Mouse (Mus musculus): ENCODE measurements at regions not wholly inside any gene's neighbourhood (a gene's known extent, or its start where the extent isn't known, plus 50 kb on each side); places are given as distances from the start of the nearest gene placed in this dataset.
"Not testable (repeated sequence)": the region's sequence is repeated elsewhere in the genome, so short reads cannot be mapped to it uniquely, and the experiment has no call there.

DNA sequence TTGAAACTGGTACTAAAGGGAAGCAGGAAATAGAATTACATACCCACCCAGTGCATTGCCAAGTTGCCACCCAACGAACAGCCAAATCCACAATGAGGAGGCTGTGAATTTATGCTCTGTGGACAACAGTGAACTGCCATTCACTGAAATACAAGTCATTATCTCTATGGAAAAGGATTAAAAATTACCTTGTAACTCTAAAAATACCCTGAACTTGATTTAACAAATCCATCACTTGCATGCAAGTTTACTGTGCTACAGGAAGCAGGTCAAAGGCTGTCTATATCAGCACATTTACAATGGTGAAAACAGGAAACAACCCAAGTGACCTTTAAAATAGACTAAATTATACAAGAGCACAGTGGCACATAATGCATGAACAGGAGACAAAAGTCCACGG lies 202.2 kb upstream of the Sema6d start:
- no peak for DNase-seq (ENCODE audit: low read depth, low spot score)

DNA sequence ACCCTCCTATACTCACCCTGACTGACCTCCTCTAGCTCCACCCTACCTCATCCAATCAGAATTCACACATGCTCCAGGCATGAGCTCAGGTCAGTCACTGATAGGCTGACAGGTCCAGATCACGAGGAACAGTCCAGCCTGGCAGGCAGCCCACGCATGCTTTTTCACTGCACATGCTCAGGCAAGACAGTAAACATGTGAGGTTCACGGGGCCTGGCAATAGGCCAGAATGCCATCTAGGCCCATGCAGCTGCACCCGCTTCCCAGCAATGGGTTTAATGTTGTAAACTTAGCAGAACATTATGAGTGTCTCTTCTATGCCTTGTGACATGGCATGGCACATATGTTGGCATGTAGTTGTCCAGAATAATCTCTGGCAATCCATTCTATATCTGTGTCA lies 177.8 kb upstream of the Sema6d start:
- DNase-seq (ENCODE audit: low read depth, low spot score), result not testable (repeated sequence)

DNA sequence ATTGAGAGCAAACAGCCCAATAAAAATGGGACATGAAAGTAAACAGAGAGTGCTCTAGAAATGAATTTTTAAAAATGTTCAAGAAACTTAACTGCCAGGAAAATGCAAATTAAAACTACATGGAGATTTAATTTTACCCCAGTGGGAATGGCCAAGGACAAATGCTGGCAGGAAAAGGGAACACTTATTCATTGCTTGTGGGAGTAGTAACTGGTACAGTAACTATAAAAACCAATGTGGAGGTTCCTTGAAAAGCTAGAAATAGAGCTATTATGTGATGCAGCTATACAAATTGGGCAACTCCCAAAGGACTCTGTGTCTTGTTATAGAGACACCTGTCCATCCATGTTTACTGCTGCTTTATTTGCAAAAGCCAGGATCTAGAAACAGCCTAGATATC lies 175.7 kb upstream of the Sema6d start:
- no peak for DNase-seq (ENCODE audit: low read depth, low spot score)

DNA sequence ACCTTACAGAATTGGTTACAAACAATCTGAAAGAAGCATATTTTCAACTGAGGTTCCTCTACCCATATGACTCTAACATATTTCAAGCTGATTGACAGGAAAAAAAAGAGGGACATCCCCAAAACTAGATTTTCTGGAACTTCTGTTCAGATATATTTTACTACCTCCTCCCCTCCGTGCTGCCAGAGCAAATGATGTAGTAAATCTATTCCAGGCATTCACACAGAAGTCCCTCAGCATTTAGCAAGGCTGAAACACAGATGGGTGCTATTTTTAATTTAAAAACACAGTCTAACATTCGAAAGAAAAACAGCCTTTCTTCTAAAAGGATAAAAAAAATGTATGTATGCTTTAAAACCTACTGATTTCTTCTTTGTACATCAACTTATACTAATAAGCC lies 169.4 kb upstream of the Sema6d start:
- no peak for DNase-seq (ENCODE audit: low read depth, low spot score)

DNA sequence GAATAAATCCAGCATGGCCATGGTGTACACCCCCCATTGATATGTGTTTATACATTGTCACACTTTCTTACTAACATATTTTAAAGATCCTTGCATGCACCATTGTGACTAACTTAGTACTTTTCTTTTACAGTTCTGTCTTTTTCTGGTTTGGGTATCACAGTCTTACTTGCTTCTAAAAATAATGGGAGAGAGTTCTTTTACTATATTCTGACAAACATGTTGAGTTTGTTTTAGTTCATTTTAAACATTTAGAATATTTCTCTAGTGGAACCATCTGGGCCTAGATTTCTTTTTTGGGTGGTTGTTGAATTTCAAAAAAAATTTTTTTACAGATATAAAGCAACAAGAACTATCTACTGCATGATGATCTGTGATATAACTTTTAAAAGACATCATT lies 161.7 kb upstream of the Sema6d start:
- no peak for DNase-seq (ENCODE audit: low read depth, low spot score)

DNA sequence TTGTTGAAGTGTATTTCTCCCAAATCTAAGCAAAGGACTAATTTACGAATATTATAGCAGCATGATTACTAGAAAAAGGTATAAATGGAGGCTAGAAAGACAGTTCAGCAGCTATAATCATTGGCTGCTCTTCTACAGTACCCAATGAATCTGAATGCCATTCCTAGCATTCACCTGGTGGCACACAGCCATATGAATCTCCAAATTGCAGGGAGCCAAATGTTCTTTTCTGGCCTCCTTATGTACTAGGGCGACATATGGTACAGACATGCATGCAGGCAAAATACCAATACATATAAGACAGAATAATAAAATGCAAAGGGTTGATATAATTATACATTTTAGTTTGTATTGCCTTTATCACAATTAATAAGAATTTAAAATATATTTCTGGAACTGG lies 152.9 kb upstream of the Sema6d start:
- no peak for DNase-seq (ENCODE audit: low read depth, low spot score)

DNA sequence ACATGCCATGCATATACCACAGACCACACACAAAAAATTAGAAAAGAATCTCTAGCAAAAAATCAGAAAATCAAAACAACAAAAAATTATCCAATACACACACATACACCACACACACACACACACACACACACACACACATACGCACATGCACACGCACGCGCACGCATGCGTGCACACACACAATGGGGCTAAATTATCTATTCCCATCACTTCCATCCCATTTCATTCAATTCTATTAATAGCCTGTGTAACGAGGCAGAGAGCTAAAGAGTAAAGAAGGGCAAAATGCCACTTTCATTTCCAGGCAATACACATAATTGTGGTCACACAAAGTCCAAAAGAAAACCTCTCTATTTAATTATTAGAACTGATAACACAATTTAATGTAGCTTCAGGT lies 126.2 kb upstream of the Sema6d start:
- DNase-seq (ENCODE audit: low read depth, low spot score), result no peak

DNA sequence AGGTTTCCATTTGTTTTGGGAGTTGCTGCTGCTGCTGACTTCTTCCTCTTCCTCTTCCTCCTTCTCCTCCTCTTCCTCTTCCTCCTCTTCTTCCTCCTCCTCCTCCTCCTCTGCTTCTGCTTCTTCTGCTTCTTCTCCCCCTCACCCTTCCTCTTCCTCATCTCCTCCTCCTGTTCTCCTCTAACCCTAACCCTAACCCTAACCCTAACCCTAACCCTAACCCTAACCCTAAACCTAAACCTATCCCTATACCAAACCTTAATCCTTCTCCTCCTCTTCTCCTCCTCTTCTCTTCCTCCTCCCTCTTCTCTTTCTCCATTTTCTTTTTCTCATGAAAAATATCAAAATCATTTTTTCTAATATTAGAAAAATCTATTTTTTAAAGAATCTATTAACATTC lies 86.3 kb upstream of the Sema6d start:
- DNase-seq (ENCODE audit: low read depth, low spot score), result no peak

DNA sequence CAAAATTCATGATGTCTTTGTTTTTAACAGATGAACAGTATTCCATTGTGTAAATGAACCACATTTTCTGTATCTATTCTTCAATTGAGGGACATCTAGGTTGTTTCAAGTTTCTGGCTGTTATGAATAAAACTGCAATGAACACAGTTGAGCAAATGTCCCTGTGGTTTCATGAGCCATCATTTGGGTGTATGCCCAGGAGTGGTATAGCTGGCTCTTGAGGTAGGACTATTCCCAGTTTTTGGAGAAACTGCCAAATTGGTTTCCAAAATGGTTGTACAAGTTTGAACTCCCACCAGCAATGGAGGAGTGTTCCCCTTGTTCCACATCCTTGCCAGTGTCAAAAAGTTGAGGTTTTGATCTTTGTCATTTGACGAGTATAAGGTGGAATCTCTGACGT lies 74.2 kb upstream of the Sema6d start:
- peak; percentile 42 for DNase-seq (ENCODE audit: low read depth, low spot score)

All from 3T3-L1 (cell line).